Mouse (Mus musculus) CH12.LX (cell line): ENCODE results near the gene Lman2. TPM values are rescaled to one million over a fixed set of nuclear protein-coding genes. Genes with fewer than 3 reads are reported as not detected.

Experiments used
- DNase-seq: peaks from one replicate; pipeline ENCODE4 v3.0.0-alpha.2; 2013; ENCODE audit errors: extremely low read depth
- H3K27ac ChIP-seq: 2 replicates; pipeline ENCODE4 v1.5.1; 2012; ENCODE audit warnings: low read depth, mild to moderate bottlenecking, control low read depth, moderate library complexity; ENCODE audit not compliant: insufficient read depth
- H3K27me3 ChIP-seq: replicated peaks from 2 replicates; pipeline ENCODE3; 2012; ENCODE audit warnings: inconsistent platforms
- H3K36me3 ChIP-seq, 2 experiments: replicated peaks in 1 of 2; 2 replicates each; pipeline versions ENCODE3 to v1.6.1; 2012; ENCODE audit warnings: inconsistent platforms in 1 of 2, low read length in 1 of 2, mild to moderate bottlenecking in 1 of 2, mixed read lengths in 1 of 2, moderate library complexity in 1 of 2; ENCODE audit not compliant: control insufficient read depth in 1 of 2, insufficient read depth in 1 of 2
- H3K4me1 ChIP-seq, 2 experiments: 2 replicates each; pipeline ENCODE4 v1.6.1; 2012; ENCODE audit warnings: inconsistent platforms in 1 of 2, moderate library complexity in 1 of 2; ENCODE audit not compliant: insufficient read depth in 2 of 2, control insufficient read depth in 1 of 2
- H3K4me2 ChIP-seq: 2 replicates; pipeline ENCODE4 v1.6.1; 2012; ENCODE audit warnings: low read depth, mild to moderate bottlenecking, control low read depth; ENCODE audit not compliant: poor library complexity, insufficient read depth, severe bottlenecking
- H3K4me3 ChIP-seq, 3 experiments: fragments of 150-350 bp in 1 of 3; sonication (generic) in 1 of 3; replicated peaks in 1 of 3; 2 replicates each; pipeline versions ENCODE3 to v1.5.1; 2011 to 2012; ENCODE audit warnings: low read depth in 2 of 3, low read length in 2 of 3, mild to moderate bottlenecking in 2 of 3, moderate library complexity in 2 of 3, control low read depth in 1 of 3, improper control_type of control experiment in 1 of 3, inconsistent platforms in 1 of 3, mixed read lengths in 1 of 3; ENCODE audit not compliant: poor library complexity in 1 of 3
- H3K79me2 ChIP-seq: replicated peaks from 2 replicates; pipeline ENCODE4 v1.6.1; 2012; ENCODE audit warnings: mild to moderate bottlenecking, moderate library complexity; ENCODE audit not compliant: control insufficient read depth, poor library complexity, insufficient read depth, severe bottlenecking; ENCODE audit errors: extremely low read depth
- H3K9ac ChIP-seq: 2 replicates; pipeline ENCODE4 v1.6.1; 2012; ENCODE audit warnings: low read depth, mild to moderate bottlenecking, control low read depth, moderate library complexity; ENCODE audit not compliant: insufficient read depth
- H3K9me3 ChIP-seq: replicated peaks from 2 replicates; pipeline ENCODE3; 2012; ENCODE audit warnings: low read length, inconsistent platforms, mixed read lengths
- BHLHE40 ChIP-seq: IDR thresholded peaks from 2 replicates; pipeline ENCODE4 v1.6.1; 2011; ENCODE audit warnings: mild to moderate bottlenecking, low read depth, low read length, improper control_type of control experiment
- CHD1 ChIP-seq: IDR thresholded peaks from 2 replicates; pipeline ENCODE4 v1.6.1; 2012; ENCODE audit warnings: low read depth, low read length, improper control_type of control experiment, inconsistent platforms
- CHD2 ChIP-seq: IDR thresholded peaks from 2 replicates; pipeline ENCODE4 v1.6.1; 2011; ENCODE audit warnings: low read length, improper control_type of control experiment
- CTCF ChIP-seq, 2 experiments: IDR thresholded peaks in 1 of 2; conservative IDR thresholded peaks in 1 of 2; 2 replicates each; pipeline ENCODE4 v1.5.1; 2011 to 2012; ENCODE audit warnings: low read depth in 2 of 2, low read length in 2 of 2, improper control_type of control experiment in 1 of 2, inconsistent platforms in 1 of 2, mild to moderate bottlenecking in 1 of 2, moderate library complexity in 1 of 2
- E2F4 ChIP-seq: IDR thresholded peaks from 2 replicates; pipeline ENCODE4 v1.6.1; 2011; ENCODE audit warnings: low read depth, low read length, improper control_type of control experiment; ENCODE audit not compliant: insufficient replicate concordance
- EP300 ChIP-seq: IDR thresholded peaks from 2 replicates; pipeline ENCODE4 v1.6.1; 2011; ENCODE audit warnings: low read length, improper control_type of control experiment
- ETS1 ChIP-seq: conservative IDR thresholded peaks from 2 replicates; pipeline ENCODE4 v1.6.1; 2012; ENCODE audit warnings: low read depth, mild to moderate bottlenecking, inconsistent platforms, low read length, improper control_type of control experiment, moderate library complexity
- GABPA ChIP-seq: IDR thresholded peaks from 2 replicates; pipeline ENCODE4 v1.6.1; 2012; ENCODE audit warnings: low read depth, low read length, improper control_type of control experiment, inconsistent platforms; ENCODE audit not compliant: insufficient replicate concordance
- HCFC1 ChIP-seq: IDR thresholded peaks from 2 replicates; pipeline ENCODE4 v1.6.1; 2012; ENCODE audit warnings: low read depth, mild to moderate bottlenecking, inconsistent platforms, low read length, improper control_type of control experiment
- JUND ChIP-seq: conservative IDR thresholded peaks from 2 replicates; pipeline ENCODE4 v1.6.1; 2011; ENCODE audit warnings: low read depth, low read length, improper control_type of control experiment
- MAFK ChIP-seq: IDR thresholded peaks from 2 replicates; pipeline ENCODE4 v1.6.1; 2011; ENCODE audit warnings: low read length, improper control_type of control experiment; ENCODE audit not compliant: insufficient replicate concordance
- MXI1 ChIP-seq: IDR thresholded peaks from 2 replicates; pipeline ENCODE4 v1.6.1; 2011; ENCODE audit warnings: mild to moderate bottlenecking, low read depth, low read length, improper control_type of control experiment
- NRF1 ChIP-seq: IDR thresholded peaks from 2 replicates; pipeline ENCODE4 v1.6.1; 2014; ENCODE audit warnings: low read depth, mild to moderate bottlenecking, inconsistent platforms, low read length, improper control_type of control experiment, moderate library complexity
- PAX5 ChIP-seq: IDR thresholded peaks from 2 replicates; pipeline ENCODE4 v1.6.1; 2012; ENCODE audit warnings: low read length, inconsistent platforms, mixed read lengths
- POLR2A ChIP-seq: IDR thresholded peaks from 2 replicates; pipeline ENCODE4 v1.6.1; 2011; ENCODE audit warnings: low read depth, mild to moderate bottlenecking, improper control_type of control experiment, low read length
- RAD21 ChIP-seq: IDR thresholded peaks from 2 replicates; pipeline ENCODE4 v1.6.1; 2011; ENCODE audit warnings: low read depth, mild to moderate bottlenecking, low read length, improper control_type of control experiment, moderate library complexity
- TCF12 ChIP-seq: IDR thresholded peaks from 2 replicates; pipeline ENCODE4 v1.6.1; 2014; ENCODE audit warnings: low read depth, mild to moderate bottlenecking, inconsistent platforms, low read length, improper control_type of control experiment
- UBTF ChIP-seq: IDR thresholded peaks from 2 replicates; pipeline ENCODE4 v1.6.1; 2012; ENCODE audit warnings: low read depth, mild to moderate bottlenecking, inconsistent platforms, low read length, improper control_type of control experiment, moderate library complexity
- ZC3H11A ChIP-seq: IDR thresholded peaks from 2 replicates; pipeline ENCODE4 v1.6.1; 2012; ENCODE audit warnings: low read depth, mild to moderate bottlenecking, inconsistent platforms, low read length, improper control_type of control experiment
- ZKSCAN1 ChIP-seq: IDR thresholded peaks from 2 replicates; pipeline ENCODE4 v1.6.1; 2012; ENCODE audit warnings: low read depth, inconsistent platforms, low read length, improper control_type of control experiment, borderline replicate concordance
- ZMIZ1 ChIP-seq: IDR thresholded peaks from 2 replicates; pipeline ENCODE4 v1.6.1; 2012; ENCODE audit warnings: low read depth, mild to moderate bottlenecking, inconsistent platforms, low read length, improper control_type of control experiment
- dilution Hi-C: fragments of 300-500 bp; cut with MboI; formaldehyde crosslinking; loops from 2 replicates; pipeline ENCODE4 v1.14.3; 2020; ENCODE audit warnings: low sequenced_read_pairs; ENCODE audit not compliant: extremely low pct_unique_long_range_greater_than_20kb, extremely low pct_ligation_motif_present
- in situ Hi-C: fragments of 300-500 bp; cut with MboI; formaldehyde crosslinking; loops from 3 replicates; pipeline ENCODE4 v1.14.3; 2019; ENCODE audit warnings: low sequenced_read_pairs, low pct_ligation_motif_present, low pct_unique_long_range_greater_than_20kb, mixed read lengths
- polyA plus RNA-seq: library from polyadenylated mRNA; unstranded; fragments of >175 nt; gene quantifications from 2 replicates; pipeline ENCODE4 v1.2.1, GENCODE M21; 2012; ENCODE audit warnings: low read depth; ENCODE audit not compliant: insufficient read length
- total RNA-seq, 2 experiments: library from RNA; depleted of rRNA; stranded (reverse); fragments of 300-350 nt in 1 of 2; fragments of >200 nt in 1 of 2; gene quantifications; 2 replicates each; pipeline ENCODE4 v1.2.3; 2012 to 2014

Gene Lman2
- total and polyA plus RNA-seq, 3 experiments = 94.6 to 174 (median 126) TPM

- TF ChIP-seq POLR2A (no peak), NRF1 (no peak), MAFK (no peak), BHLHE40 (no peak), CTCF (conservative IDR thresholded peaks at IDR 0.05 in 1 of 2, IDR thresholded peaks at IDR 0.05 in 1 of 2; ENCODE audit: low read depth in 2 of 2, low read length in 2 of 2) (no peak), TCF12 (no peak), CHD2 (no peak), PAX5 (no peak), ETS1 (no peak), UBTF (no peak), JUND (no peak), CHD1 (no peak), RAD21 (no peak), EP300 (no peak)
- H3K9me3 ChIP-seq = no peaks in the 10 kb centered on the region
- no peaks in the 10 kb centered on the region for H3K79me2 ChIP-seq
- H3K9ac ChIP-seq = no peak overlapping the region
- no peak overlapping the region for H3K4me3 ChIP-seq
- dilution Hi-C loops = no loop called here
- H3K27me3 ChIP-seq = peaks cover 57% of the 10 kb centered on the region
- no peak for DNase-seq
- H3K4me1 ChIP-seq = peaks cover 6 to 16% of the 10 kb centered on the region in 2 experiments
- no peak overlapping the region for H3K27ac ChIP-seq
- in situ Hi-C loops = no loop called here
- no peaks in the 10 kb centered on the region for H3K36me3 ChIP-seq
- H3K4me2 ChIP-seq = no peak overlapping the region
Measured at GRCm38 (mm10) chr13:55399300-55400038, 36.9 kb upstream of the Lman2 start.

GRCm38 (mm10) chr13:55398088-55398487 lies 35.5 kb upstream of the Lman2 start, which contains the start of gene Slc34a1:
Gene Slc34a1 (plus strand): TSS chr13:55398187.
- H3K27ac ChIP-seq = no peak within 1 kb of the TSS
- H3K79me2 ChIP-seq = no peaks in the 10 kb centered on the region
- H3K4me2 ChIP-seq = no peak within 1 kb of the TSS
- no peaks in the 10 kb centered on the region for H3K9me3 ChIP-seq
- dilution Hi-C loops = no loop called here
- H3K4me1 ChIP-seq = peaks cover 2 to 6% of the 10 kb centered on the region in 2 experiments; a peak in 3 of 4 replicates
- H3K27me3 ChIP-seq = peaks cover 54% of the 10 kb centered on the region
- in situ Hi-C loops = no loop called here
- no peak within 1 kb of the TSS for H3K9ac ChIP-seq
- no peaks in the 10 kb centered on the region for H3K36me3 ChIP-seq
- no peak for DNase-seq
- TF ChIP-seq ZMIZ1 = no peak
- no peak for TF ChIP-seq MXI1
- no peak for TF ChIP-seq HCFC1
- TF ChIP-seq CHD2 = no peak
- TF ChIP-seq ZC3H11A = no peak
- TF ChIP-seq ZKSCAN1 = no peak
- TF ChIP-seq CHD1 = no peak
- no peak for TF ChIP-seq NRF1
- no peak for TF ChIP-seq POLR2A
- TF ChIP-seq GABPA = no peak
- no peak for TF ChIP-seq E2F4
- no peak for TF ChIP-seq JUND
- H3K4me3 ChIP-seq = no peak within 1 kb of the TSS
